Mouse (Mus musculus) heart, postnatal 0 days (tissue): Measurements from ENCODE around the gene Zfp710. TPM values are rescaled to one million over a fixed set of nuclear protein-coding genes. Genes with fewer than 3 reads are reported as not detected.
A peak's percentile ranks its signal among the peaks of the same experiment; 100 is the strongest.

Experiments
- ATAC-seq: fragments of 200-750 bp; cut with Nextera tagmentation; 2 replicates; pipeline ENCODE4 v1.8.0; 2017; ENCODE audit warnings: low read depth, moderate number of reproducible peaks, moderate library complexity; ENCODE audit not compliant: insufficient read depth
- DNase-seq: peaks from one replicate; pipeline ENCODE4 v3.0.0-alpha.2; 2016; ENCODE audit warnings: low spot score
- H3K27ac ChIP-seq: fragments of 300-500 bp; sonication (generic); 2 replicates; pipeline ENCODE4 v1.5.1; 2014; ENCODE audit warnings: low read depth, mild to moderate bottlenecking
- H3K27me3 ChIP-seq: fragments of 300-500 bp; sonication (generic); 2 replicates; pipeline ENCODE4 v1.6.1; 2014; ENCODE audit warnings: low read length, mixed read lengths; ENCODE audit not compliant: control insufficient read depth, insufficient read depth
- H3K36me3 ChIP-seq: fragments of 300-500 bp; sonication (generic); replicated peaks from 2 replicates; pipeline ENCODE4 v1.6.1; 2014; ENCODE audit warnings: low read length, mixed read lengths; ENCODE audit not compliant: control insufficient read depth, insufficient read depth
- H3K4me1 ChIP-seq: fragments of 300-500 bp; sonication (generic); 2 replicates; pipeline ENCODE4 v1.6.1; 2014; ENCODE audit warnings: antibody characterized with exemption; ENCODE audit not compliant: control insufficient read depth, insufficient read depth
- H3K4me2 ChIP-seq: fragments of 300-500 bp; sonication (generic); 2 replicates; pipeline ENCODE4 v1.6.1; 2014; ENCODE audit warnings: low read depth, mild to moderate bottlenecking, low read length, moderate library complexity
- H3K4me3 ChIP-seq: fragments of 300-500 bp; sonication (generic); 2 replicates; pipeline ENCODE4 v1.5.1; 2014; ENCODE audit warnings: low read depth, low read length
- H3K9ac ChIP-seq: fragments of 300-500 bp; sonication (generic); replicated peaks from 2 replicates; pipeline ENCODE4 v1.6.1; 2014; ENCODE audit warnings: low read depth, low read length, mixed read lengths
- H3K9me3 ChIP-seq: fragments of 300-500 bp; sonication (generic); replicated peaks from 2 replicates; pipeline ENCODE4 v1.6.1; 2016; ENCODE audit warnings: low read length; ENCODE audit not compliant: control insufficient read depth
- CTCF ChIP-seq: IDR thresholded peaks from 2 replicates; pipeline ENCODE4 v1.5.1; 2016; ENCODE audit warnings: antibody characterized with exemption, control low read depth, low read depth
- EP300 ChIP-seq: IDR thresholded peaks from 2 replicates; pipeline ENCODE4 v1.6.1; 2016; ENCODE audit warnings: antibody characterized with exemption, low read depth
- WGBS: fragments of 180-500 bp; shearing (Covaris S2); extraction: QIAGEN DNeasy Blood & Tissue Kit; methylation state at CpG from one replicate; pipeline ENCODE4 v1.1.7; 2014; 5-methylcytosine and 5-hydroxymethylcytosine counted together
- polyA plus RNA-seq: library from polyadenylated mRNA; unstranded; fragments of >200 nt; fragmentation: Nextera tagmentation; extraction: Ambion mirVana; gene quantifications from 2 replicates; pipeline ENCODE4 v1.2.1, GENCODE M21; 2015
- total RNA-seq: library from RNA; depleted of rRNA; stranded (reverse); fragments of >200 nt; gene quantifications from 2 replicates; pipeline ENCODE4 v1.2.3, GENCODE M21; 2014; ENCODE audit warnings: low replicate concordance

The Zfp710 gene
- total and polyA plus RNA-seq, 2 experiments from 2014 or later = 7.5 to 29.7 TPM

DNA sequence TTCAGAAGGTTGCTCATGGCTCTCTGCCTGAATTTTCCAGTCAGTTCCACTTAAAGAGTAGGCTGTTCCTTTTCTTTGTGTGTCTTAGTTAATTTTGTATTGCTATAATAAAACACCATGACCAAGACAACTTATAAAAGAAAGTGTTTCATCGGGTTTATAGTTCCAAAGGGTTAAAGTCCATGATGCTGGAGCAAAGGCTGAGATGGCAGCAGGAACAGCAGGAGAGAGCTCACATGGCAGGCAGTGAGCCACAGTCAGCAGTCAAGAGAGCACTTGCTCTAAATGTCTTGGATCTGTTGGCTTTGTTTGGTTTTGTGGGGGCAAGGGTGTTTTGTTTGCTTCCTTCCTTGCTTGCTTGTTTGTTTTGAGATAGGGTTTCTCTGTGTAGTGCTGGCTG, 26.9 kb upstream of the Zfp710 start:
- Histone ChIP-seq H3K27me3 (no peaks in the 10 kb centered on the region), H3K9ac (no peak overlapping the region), H3K9me3 (no peaks in the 10 kb centered on the region), H3K4me1 (no peaks in the 10 kb centered on the region), H3K4me2 (no peak overlapping the region), H3K4me3 (no peak overlapping the region), H3K27ac (no peak overlapping the region), H3K36me3 (no peaks in the 10 kb centered on the region)
- TF ChIP-seq CTCF (no peak), EP300 (no peak)
- WGBS = 71% methylated on average over 1 of the region's 1 CpGs
- ATAC-seq (no peak), DNase-seq (no peak)

DNA sequence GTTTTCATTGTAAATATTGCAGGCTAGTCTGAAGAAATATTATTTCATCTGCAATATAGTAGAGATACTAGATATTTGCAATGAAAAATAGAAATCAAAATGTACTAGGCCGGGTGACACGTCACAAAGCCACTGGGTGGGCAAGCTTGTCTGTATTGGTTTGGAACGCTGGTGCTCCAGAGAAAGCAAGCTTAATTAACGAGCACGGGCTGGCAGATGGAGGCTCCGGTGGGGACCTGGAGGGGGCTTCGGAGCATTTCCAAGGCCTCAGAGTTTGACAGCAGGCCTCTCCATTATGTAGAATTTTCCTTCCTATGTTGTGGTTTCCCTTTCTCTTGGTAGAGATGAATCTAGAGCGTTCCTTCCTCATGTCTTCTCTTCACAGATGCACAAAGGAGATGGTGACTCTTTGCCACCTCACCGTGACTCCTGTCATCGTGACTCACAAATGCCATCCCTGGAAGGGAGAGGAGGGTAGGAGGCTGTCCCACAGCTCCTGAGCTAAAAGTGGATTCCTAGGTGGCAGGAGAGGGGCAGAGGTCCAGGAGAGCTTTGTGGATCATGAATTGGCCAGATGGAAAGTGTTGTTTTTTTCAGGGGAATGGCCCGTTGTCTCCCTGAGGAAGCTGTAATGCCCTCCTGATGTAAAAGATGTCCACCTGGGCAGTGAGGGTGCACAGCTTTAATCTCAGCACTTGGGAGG, 22.1 kb upstream of the Zfp710 start:
- Histone ChIP-seq H3K9ac (no peak overlapping the region), H3K36me3 (no peaks in the 10 kb centered on the region), H3K4me2 (no peak overlapping the region), H3K9me3 (no peaks in the 10 kb centered on the region), H3K4me1 (no peaks in the 10 kb centered on the region), H3K27ac (no peak overlapping the region), H3K4me3 (no peak overlapping the region), H3K27me3 (no peaks in the 10 kb centered on the region)
- ATAC-seq (no peak), DNase-seq (no peak)
- WGBS = 80% methylated on average over 11 of the region's 11 CpGs
- TF ChIP-seq EP300 (no peak), CTCF (no peak)

DNA sequence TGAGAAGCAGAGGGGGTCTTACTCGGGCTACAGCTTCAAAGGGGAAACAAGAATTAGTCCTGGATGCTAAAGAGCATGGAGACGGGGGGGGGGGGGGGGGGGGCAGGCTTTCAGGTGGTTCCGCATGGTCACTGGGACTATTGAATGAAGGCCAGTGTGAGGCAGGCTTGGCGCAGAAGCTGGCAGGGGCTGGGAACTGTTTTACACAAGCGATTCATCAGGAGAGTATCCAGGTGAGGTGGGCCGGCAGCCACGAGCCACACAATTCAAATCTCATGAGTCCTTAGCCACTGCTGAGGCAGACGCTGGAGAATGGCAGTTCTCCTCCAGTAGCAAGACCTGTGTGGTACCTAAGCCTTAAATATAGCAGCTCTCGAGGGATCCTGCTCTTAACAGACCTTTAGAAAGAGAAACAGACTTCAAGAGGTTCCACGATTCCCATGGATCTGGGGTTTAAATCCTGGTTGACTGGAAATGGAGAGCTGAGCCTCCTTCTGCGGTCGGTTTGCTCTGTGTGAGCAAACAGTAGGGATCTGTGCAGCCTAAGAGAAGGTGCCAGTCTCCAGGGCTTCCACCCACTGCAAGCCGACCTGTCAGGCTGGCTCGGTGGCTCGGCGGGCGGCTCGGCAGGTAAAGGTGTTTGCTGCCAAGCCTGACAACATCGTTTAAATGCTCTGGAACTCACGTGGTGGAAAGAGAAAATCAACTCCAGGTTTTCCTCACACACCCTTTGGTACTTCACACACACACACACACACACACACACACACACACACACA, 19.6 kb upstream of the Zfp710 start:
- DNase-seq (no peak), ATAC-seq (no peak)
- no peak overlapping the region for H3K4me2 ChIP-seq
- no peaks in the 10 kb centered on the region for H3K9me3 ChIP-seq
- no peak overlapping the region for H3K9ac ChIP-seq
- TF ChIP-seq CTCF (no peak), EP300 (no peak)
- whole genome bisulfite sequencing = 60% methylated on average over 19 of the region's 20 CpGs
- no peaks in the 10 kb centered on the region for H3K27me3 ChIP-seq
- H3K27ac ChIP-seq = no peak overlapping the region
- no peaks in the 10 kb centered on the region for H3K4me1 ChIP-seq
- H3K36me3 ChIP-seq = no peaks in the 10 kb centered on the region
- H3K4me3 ChIP-seq = no peak overlapping the region

DNA sequence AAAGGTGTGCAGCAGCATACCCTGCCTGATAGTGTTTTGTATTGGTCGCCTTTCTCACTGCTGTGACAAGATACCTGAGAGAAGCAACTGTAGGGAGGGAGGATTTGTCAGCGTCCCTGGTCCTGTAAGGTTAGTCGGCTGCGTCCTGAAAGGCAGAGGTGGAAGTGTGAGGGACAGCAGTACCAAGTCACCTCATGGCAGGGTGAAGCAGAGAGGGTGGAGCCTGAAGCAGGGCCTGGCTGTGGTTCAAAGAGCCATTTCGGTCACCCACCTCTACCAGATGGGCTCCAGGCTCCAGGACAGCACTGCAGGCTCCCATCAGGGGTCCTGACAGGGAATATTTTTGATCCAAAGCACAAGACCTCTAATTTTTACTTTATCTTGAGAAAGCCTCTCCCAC, 13.9 kb upstream of the Zfp710 start:
- Histone ChIP-seq H3K9ac (no peak overlapping the region), H3K4me3 (no peak overlapping the region), H3K4me1 (no peaks in the 10 kb centered on the region), H3K27me3 (no peaks in the 10 kb centered on the region), H3K4me2 (no peak overlapping the region), H3K27ac (no peak overlapping the region), H3K9me3 (no peaks in the 10 kb centered on the region), H3K36me3 (no peaks in the 10 kb centered on the region)
- DNase-seq (no peak), ATAC-seq (no peak)
- no peak for TF ChIP-seq EP300
- TF ChIP-seq CTCF = no peak
- WGBS = 65% methylated on average over 5 of the region's 5 CpGs

DNA sequence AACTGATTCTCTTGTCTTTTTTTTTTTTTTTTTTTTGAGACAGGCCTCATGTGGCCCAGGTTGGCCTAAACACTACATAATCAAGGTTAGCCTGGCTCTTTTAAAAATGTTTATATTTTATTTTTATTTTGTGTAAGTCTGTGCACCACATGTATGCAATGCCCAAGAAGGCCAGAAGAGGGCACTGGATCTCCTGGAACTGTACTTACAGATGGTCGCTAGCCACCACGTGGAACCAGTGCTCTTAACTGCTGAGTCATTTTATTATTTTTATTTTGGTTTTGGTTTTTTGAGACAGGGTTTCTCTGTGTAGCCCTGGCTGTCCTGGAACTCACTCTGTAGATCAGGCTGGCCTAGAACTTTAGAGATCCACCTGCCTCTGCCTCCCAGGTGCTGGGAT, 13.1 kb upstream of the Zfp710 start:
- WGBS = 43% methylated on average over 2 of the region's 2 CpGs
- Histone ChIP-seq H3K27ac (no peak overlapping the region), H3K36me3 (no peaks in the 10 kb centered on the region), H3K4me1 (no peaks in the 10 kb centered on the region), H3K9ac (no peak overlapping the region), H3K9me3 (no peaks in the 10 kb centered on the region), H3K4me3 (no peak overlapping the region), H3K27me3 (no peaks in the 10 kb centered on the region), H3K4me2 (no peak overlapping the region)
- peak; percentile 42 for TF ChIP-seq CTCF
- no peak for TF ChIP-seq EP300
- DNase-seq (peak; percentile 39), ATAC-seq (no peak)
